Mouse (Mus musculus) thymus, adult 2 months (tissue): ENCODE data around the gene Serinc3.

Experiments used
- CTCF ChIP-seq: fragments of 200-500 bp; IDR thresholded peaks from 2 replicates; pipeline ENCODE4 v1.5.1; 2012; ENCODE audit warnings: mild to moderate bottlenecking, control low read depth, low read length, moderate library complexity, borderline replicate concordance; ENCODE audit not compliant: control insufficient read depth, poor library complexity, insufficient read depth; ENCODE audit errors: extremely low read depth
- POLR2A ChIP-seq: fragments of 200-500 bp; IDR thresholded peaks from 2 replicates; pipeline ENCODE4 v1.6.1; 2012; ENCODE audit warnings: mild to moderate bottlenecking, low read length, control low read depth, moderate library complexity; ENCODE audit not compliant: control insufficient read depth, poor library complexity, insufficient read depth; ENCODE audit errors: extremely low read depth

DNA sequence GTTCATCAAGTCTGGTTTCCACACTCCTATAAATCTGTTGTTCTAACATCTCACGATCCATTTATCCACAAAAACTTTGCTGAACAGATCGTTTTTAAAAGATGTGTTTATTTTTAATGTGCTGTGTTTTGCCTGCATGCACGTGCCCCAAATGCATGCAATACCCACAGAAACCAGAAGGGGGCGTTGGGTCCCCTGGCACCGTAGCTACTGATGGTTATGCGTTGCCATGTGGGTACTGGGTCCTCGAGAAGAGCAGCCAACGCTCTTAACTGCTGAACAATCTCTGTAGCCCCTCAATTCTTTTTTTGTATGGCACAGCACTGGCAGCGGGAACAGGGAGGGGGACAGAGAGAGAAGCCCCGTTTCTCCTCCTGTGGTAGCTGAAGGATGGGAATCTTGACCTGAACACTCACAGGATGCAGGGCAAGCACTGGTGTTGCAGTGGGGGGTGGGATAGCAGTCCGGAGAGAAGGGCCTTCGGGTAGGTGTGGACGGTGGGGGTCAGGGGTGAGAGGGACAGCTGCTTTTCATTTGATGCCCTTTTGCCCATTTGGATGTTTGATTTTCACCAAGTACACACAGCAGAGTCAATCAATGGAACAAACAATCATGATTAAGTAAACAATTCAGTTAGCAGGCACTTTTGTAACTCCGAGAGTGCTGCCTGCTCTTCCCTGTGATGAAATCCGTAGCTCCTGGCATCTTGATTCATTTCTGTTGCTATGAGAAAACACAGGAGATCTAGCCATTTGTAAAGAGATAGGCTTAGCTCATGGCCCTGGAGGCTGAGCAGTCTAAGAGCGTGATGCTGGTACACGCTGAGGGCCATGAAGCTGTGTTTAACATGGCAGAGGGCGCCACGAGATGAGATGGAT is 58.3 kb downstream of the Serinc3 start:
- no peak for TF ChIP-seq POLR2A
- TF ChIP-seq CTCF = peak; percentile 89
